Mouse (Mus musculus): Measurements from ENCODE around the gene Coro2b. TPM values are rescaled to one million over a fixed set of nuclear protein-coding genes. Genes with fewer than 3 reads are reported as not detected.

The Coro2b gene
- total RNA-seq, 2 experiments from 2014 or later, result 142 to 155 TPM

DNA sequence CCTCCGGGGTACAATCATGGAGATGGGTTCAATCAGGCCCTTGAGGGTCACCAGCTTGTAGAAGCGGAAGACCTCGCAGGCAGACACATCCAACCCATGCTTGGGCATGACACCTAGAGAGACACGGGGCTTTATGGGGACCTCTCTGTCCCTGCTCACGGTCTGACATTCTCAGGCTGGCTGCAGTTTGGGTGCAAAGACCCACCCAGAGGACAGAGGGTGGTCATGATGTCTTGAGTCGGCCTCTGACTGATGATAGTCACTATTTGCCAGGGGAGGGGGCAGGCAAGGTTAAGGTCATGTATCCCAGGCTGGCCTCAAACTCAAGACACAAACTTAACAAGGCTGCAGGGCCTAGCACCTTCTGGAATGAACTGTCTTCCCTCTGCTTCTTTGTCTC lies 110.3 kb downstream of the Coro2b start:
- intact Hi-C loops (cut with DNase I), result no loop called here
- DNase-seq (ENCODE audit: low spot score in 2 of 2), result no peak

DNA sequence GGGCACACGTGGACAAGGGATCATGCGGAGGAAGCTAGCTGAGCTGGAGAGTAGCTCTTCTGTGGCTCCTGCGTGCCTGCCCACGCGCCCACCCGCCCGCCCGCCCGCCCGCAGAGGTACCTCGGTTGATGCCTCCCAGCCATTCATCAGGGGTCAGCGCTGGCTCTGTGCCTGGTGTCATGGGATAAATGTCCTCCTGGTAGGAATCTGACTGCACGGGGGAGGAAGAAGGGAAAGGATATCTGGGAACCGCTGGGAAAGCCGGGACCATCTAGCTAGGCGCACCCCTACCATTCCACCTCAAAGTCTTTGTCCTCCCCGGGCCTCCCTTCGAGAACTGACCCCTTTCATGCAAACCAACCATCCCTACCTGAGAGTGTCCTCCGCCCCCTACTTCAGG lies 110.8 kb downstream of the Coro2b start:
- intact Hi-C loops (cut with DNase I), result no loop called here

DNA sequence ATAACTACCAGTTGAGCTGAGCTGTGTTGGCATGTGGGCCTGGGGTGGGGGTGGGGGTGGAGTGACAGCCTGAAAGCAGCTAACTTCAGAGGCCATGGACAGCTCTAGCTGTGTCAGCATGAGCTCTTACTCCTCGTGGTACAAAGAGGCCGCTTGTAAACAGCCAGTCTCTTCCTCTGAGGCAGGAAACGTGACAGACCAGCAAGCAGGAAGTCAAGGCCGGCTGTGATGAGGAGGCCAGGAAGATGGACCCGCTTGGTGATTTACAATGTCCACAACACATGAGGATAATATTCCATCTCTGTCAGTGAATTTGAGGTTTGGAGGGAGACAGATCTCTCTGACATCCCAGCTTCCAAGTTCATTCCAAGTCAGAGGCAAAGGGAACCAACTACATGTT lies 111.6 kb downstream of the Coro2b start:
- no peak for DNase-seq (ENCODE audit: low spot score in 2 of 2)
- intact Hi-C loops (cut with DNase I), result no loop called here

More for the DNA sequence above, 110.8 kb downstream of the Coro2b start:
- DNase-seq (ENCODE audit: low spot score in 2 of 2), result no peak

DNA sequence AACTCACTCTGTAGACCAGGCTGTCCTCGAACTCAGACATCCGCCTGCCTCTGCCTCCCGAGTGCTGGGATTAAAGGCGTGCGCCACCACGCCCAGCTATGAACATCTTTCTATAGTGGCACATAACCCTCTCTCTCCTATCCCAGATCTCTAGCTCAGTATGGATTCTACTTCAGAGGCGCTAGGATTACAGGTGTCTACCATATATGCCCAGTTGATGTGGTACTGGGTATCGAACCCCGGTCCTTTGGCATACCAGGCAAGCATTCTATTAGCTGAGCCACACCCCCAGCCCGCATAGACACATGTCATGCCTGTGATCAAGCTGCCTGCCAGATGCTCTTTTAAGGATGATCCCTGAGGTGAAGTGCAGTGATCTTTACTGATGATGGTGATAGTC lies 113.0 kb downstream of the Coro2b start:
- intact Hi-C loops (cut with DNase I), result no loop called here
- DNase-seq (ENCODE audit: low spot score in 2 of 2), result no peak

DNA sequence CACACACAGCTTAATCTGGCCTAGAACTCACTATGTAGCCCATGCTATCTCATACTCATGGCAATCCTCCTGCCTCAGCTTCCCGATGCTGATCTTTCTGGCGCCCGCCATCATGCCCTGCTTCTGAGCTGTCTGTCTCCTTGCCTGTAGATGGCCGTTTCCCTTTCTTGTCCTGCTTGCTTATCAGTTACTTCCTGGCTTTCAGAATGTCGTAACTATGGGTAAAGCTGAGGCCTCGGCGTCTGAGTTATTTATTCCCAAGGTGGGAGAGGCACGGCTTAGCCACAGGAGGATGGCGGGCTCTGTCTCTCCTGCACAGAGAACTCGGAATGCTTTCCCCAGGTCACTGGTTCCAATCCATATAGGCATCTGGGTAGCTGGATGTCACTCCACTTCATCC lies 113.9 kb downstream of the Coro2b start:
- no peak for DNase-seq (ENCODE audit: low spot score in 2 of 2)
- intact Hi-C loops (cut with DNase I), result no loop called here

DNA sequence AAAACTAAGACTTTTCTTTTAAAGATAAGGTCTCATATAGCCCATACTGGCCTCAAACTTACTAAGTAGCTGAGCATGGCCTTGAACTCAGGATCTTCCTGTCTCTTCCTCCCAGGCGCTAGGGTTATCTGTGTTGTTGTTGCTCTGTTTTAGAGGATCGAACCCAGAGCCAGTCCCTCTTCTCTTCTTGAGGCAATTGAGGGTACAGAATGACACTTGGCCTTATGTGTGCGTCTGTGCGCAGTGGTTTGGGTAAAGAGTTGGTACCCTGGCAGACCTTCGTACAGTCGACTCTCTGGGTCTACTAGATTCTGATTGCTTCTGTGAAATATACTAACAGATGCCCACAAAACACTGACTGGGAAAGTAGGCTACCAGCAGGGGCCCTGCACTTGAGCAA lies 114.9 kb downstream of the Coro2b start:
- DNase-seq (ENCODE audit: low spot score in 2 of 2), result no peak
- intact Hi-C loops (cut with DNase I), result no loop called here

DNA sequence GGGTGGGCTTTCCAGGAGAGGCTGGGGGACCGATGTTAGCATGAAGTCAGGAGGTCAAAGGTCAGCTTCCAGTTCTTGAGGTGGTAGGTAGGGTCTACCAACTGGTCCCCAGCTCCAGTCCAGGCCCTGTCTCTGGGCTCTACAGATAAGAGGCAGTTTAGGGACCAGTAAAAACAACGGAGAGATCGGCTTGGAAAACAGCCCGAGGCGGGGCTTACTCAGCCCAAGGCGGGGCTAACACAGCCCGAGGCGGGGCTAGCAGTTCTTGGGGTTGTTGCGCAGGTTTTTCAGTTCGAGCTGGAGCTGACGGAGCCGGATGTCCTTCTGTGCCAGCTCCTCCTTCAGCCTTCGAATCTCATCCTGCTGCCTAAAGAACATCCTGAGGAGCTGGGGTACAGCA lies 115.8 kb downstream of the Coro2b start:
- intact Hi-C loops (cut with DNase I), result no loop called here
- DNase-seq (ENCODE audit: low spot score in 2 of 2), result peak; percentile 65 to 68

DNA sequence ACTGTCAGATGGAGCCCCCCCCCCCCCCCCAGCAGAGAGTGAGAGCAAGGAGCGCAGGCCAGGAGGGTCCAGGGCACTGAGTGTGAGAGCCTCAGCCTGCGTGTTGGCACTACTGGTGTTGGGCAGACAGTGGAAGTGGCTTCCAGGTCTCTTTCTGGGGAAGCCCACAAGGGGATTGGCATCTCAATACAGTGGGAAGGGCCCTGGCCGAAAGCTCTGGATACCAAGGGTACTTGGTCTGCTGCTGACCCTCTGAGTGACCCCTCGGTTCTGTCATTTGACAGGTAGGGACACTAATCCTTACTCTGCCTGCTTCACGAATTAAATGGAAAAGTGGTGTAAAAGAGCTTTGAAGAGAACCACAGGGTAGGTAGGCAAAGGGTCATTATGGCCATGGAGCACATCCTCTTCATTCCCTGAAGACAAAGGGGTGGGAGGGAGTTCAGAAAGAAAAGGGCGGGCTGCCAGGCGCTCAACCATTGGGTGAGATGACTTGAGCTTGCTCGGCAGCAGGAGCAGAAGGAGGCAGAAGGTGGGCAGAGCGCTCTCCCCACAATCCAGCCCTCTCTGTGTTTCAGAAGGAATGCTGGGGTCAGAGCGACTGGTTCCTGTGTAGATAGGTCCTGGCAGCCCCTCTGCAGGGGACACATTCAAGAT lies 116.5 kb downstream of the Coro2b start:
- no peak for DNase-seq (ENCODE audit: low spot score in 2 of 2)
- intact Hi-C loops (cut with DNase I), result no loop called here

DNA sequence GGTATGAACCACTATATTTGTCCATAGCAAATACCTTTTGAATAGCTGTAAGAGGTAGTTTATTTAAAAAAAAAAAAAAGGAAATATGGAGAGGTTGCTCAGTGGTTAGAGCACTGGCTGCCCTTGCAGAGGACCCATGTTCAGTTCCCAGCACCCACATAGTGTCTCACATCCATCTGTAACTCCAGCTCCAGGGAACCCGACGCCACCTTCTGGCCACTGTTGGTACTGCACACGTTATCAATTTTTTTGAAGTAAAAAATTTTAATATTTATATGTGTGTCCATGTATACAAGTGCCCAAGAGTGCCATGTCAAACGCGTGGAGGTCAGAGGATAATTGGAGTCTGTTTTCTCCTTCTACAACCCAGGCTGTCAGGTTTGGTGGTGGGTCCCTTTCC lies 118.1 kb downstream of the Coro2b start:
- no peak for DNase-seq (ENCODE audit: low spot score in 2 of 2)
- intact Hi-C loops (cut with DNase I), result loop anchor here (5.0 kb wide), 2 partner anchors 76 to 121 kb away; partner anchors contain the start of gene Anp32a

DNA sequence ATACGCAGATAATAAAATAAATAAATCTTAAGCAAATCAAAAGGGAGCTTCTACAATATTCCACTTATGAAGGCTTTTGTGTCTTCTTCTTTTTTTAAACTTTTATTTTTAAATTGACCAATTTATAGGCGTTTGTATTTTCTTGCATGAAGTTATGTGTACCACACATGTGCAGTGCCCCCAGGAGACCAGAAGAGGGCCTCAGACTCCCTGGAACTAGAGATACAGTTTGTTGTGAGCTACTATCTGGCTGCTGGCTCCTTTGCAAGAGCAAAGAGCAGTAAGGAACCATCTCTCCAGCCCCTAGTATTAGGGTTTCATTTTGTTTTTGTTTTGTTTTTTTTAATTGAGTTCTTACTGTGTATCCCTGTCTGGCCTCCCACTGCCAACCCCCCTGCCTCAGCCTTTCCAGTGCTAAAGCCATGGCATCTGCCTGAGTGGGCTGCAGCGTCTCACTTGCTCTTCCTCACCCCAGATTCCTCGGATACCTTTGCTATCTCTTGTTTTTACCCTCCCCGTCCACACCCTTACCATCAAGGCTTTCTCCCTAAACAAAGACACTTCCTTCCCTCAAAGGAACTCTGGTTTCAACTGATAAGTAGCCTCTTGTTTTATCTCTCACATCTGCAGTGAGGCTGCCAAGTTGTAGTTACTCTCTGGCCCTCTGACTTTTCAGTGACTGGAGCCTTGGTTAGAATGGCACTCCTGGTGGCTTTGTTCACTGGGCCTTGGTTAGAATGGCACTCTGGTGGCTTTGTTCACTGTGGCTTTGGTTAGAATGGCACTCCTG lies 129.3 kb downstream of the Coro2b start:
- DNase-seq (ENCODE audit: low spot score in 2 of 2), result no peak
- intact Hi-C loops (cut with DNase I), result no loop called here

DNA sequence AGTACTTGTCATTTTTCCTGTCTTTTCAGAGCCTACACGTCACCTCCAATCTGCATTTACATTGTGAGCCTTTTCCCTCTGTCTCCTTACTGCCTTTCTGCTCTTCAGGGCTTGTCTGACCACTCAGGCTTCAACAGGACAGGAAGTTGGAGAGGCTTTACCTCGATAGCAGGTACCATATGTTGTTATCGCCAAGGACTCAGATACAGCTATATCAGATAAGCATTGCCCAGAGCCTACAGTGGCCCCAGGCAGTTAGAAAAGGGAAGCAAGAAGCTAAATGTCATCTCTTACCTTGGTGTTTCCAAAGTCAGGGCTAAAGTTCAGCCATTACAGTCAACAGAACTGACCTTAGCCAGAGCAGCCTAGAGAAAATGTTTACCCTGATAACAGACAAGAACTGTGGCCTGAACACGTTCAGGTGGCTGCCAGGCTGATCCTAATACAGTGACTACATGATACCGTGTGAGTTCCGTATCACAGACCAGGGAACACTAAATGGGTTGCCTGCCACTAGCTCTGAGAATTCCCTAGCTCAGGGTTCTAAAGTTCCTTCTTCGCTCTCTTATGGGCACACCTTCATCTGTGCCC lies 130.3 kb downstream of the Coro2b start:
- intact Hi-C loops (cut with DNase I), result no loop called here
- DNase-seq (ENCODE audit: low spot score in 2 of 2), result no peak

DNA sequence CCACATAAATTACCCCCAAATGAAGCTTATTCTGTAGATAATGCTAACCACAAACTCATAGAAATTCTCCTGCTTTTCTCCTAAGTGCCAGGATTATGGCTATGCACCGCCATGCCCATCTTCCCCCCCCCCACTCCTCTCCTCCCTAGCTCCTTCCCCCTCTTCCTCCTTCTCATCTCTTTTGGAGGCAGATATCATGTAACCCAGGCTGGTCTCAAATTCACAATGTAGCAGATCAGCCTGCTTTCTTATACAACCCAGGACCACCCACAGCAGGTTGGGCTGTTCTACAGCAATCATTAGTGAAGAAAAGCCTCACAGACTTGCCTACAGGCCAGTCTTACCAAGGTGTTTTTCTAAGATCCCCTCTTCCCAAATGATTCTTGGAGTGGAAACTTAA lies 135.3 kb downstream of the Coro2b start:
- no peak for DNase-seq (ENCODE audit: low spot score in 2 of 2)
- intact Hi-C loops (cut with DNase I), result no loop called here

DNA sequence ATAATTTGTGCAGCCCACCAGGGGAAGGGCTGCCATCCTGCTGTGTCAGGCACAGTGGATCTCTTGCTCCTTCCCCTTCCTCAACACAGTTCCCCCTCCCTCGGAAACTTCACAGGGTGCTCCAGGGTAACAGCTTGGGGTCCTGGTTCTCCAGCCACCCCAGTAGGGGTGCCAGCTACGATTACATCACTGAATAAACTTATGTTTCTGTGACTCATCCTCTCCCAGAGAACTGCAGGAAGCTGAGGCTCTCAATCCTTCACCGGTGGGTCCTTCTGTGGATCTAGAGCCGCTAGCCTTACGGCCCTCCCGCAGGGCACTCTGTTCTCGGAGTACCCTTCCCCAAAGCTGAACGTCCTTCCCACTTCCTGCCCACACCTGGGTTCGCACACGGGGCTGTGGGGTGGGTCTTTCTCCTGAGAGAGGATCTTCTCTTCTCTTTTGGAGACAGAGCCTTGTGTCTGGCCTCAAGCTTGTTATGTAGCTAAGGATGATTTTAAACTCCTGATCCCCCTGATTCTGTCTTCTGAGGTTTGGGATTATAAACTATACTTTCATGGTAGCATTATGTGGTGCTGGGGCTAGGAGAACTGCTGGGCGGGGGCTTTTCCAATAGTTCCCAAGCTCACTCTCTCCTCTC lies 136.2 kb downstream of the Coro2b start:
- DNase-seq (ENCODE audit: low spot score in 2 of 2), result no peak
- intact Hi-C loops (cut with DNase I), result no loop called here

DNA sequence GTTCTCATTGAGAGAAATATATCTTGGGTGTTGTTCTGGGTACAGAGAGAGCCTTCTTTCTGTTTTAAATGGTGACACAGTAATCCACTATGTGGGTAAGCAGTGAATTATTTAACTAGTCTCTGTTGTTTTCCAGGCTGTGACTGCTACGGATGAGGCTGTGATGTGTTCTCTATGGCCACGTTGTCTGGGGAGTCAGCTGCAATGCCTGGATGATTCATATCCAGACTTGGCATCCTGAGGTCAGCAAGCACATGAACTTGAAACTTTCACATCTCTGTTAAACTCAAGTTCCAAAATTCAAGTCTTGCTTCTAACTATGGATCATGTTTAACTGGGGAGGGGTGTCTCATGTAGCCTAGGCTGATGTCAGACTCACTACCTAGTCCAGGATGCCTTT lies 142.7 kb downstream of the Coro2b start:
- intact Hi-C loops (cut with DNase I), result no loop called here
- DNase-seq (ENCODE audit: low spot score in 2 of 2), result no peak

DNA sequence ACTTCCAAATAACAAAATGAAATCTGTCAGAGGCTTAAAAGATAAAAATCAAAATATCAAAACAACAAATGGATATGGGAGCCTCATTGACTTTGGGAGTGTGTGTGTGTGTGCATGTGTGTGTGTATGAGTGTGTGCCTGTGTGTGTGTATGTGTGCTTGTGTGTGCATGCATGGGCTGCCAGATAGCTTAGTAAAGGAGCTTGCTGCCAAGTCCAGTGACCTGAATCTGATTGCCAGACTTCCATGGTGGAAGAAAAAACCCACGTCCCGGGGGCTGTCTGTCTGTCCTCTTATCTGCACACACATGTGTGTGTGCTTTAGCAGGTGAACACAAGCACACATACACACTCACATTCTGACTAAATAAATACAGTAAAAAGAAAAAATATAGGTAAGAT lies 143.3 kb downstream of the Coro2b start:
- intact Hi-C loops (cut with DNase I), result no loop called here

DNA sequence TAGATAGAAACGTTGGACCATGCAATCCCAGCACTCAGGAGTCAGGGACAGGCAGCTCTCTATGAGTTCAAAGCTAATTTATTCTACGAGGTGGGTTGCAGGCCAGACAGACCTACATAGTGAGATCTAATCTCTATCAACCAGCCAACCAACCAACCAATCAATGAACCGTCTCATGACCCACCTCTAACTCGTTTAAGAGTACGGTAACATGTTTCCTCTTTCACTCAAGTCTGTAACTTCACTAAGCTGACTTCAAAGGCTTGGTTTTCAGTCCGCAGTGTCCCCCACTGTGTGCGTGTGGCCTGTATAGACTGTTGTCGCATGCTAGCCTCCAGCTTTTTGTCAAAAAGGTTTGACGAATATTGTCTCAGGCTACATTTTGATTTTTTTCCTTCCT lies 147.1 kb downstream of the Coro2b start:
- no peak for DNase-seq (ENCODE audit: low spot score in 2 of 2)
- intact Hi-C loops (cut with DNase I), result no loop called here

More for the DNA sequence above, 143.3 kb downstream of the Coro2b start:
- DNase-seq (ENCODE audit: low spot score in 2 of 2), result no peak

DNA sequence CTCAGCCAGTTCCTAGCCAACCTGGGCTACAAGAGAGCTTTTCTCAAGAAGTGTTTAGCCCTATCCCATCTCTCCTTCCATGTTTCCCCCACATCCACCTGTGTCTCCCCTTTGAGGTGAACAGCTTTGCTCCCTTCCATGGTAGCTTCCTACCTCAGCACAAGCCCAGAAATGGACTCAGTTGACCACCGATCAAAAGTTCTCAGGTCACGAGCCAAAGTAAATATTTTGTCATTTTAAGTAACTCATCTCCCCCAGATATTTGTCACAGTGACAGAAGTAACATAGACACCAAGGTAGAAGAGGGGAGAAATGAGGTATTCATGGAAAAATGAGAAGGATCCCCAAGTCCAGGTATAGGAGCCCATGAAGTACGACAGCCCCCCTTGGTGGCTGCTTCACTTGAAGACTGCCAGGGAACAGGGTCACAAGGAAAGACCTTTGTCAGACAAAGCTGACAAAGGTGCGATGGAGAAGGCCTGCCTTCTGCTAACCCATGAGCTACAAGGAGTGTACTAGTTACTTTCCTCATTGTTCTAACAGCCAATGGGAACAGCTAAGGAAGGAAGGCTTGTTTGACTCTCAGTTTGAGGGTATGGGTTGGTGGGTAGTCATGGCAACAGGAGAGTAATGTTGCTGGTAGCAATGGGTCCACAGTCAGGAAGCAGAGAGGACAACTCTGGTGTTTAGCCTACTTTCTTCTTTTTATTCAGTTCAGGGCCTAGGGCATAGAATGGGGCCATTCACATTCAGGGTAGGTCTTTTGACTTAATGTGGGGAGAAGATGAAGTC lies 150.9 kb downstream of the Coro2b start:
- DNase-seq (ENCODE audit: low spot score in 2 of 2), result no peak
- intact Hi-C loops (cut with DNase I), result no loop called here

DNA sequence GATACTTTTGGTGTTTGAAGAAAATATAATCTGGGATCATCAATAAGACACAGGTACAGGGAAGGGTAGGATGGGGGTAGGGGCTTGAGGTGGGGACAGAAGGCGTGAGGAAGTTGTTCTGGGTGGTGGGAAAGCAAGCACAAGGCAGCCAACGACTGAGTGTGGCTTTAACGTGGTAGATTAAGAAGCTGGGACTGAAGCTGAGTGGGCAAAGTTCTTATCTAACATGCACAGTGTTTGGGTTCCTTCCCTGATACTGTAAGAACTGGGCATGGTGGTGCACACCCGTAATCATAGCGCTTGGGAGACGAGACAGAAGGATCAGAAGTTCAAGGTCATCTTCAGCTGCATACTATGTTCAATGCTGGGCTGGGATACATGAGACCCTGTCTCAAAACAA lies 151.8 kb downstream of the Coro2b start:
- DNase-seq (ENCODE audit: low spot score in 2 of 2), result no peak
- intact Hi-C loops (cut with DNase I), result no loop called here

DNA sequence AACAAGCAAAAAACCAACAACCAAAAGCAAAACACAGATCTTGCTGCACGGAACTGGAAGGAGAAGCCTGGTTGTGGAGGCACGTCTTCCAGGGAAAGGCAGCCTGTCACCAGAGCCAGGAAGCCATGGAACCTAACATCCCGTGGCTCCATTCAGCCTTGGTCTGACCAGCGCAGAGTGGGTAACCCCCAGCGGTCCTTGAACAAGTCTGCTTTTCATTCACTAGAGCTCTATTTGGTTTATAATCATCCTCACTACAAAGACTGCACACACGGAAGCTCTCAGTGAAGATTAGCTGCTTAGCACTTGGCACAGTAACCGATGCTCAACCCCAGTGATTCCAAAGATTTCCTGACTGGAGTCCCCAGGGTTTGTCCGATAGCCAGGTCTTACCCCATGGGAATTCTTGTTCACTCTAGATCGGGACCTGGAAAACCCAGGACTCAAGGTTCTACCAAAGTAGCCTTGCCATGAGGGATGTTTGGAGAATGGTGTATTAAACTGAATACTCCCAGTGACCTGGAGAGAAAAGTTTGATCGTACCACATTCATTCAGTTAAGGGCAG lies 154.2 kb downstream of the Coro2b start:
- intact Hi-C loops (cut with DNase I), result no loop called here

More for the DNA sequence above, 154.2 kb downstream of the Coro2b start:
- no peak for DNase-seq (ENCODE audit: low spot score in 2 of 2)

All from left cerebral cortex, postnatal 14 days (tissue).